Mouse (Mus musculus) hindbrain, embryonic 12.5 days (tissue): ENCODE data around the gene Ly6g5c. TPM values are rescaled to one million over a fixed set of nuclear protein-coding genes. Genes with fewer than 3 reads are reported as not detected.
"Not testable (repeated sequence)": the region's sequence is repeated elsewhere in the genome, so short reads cannot be mapped to it uniquely, and the experiment has no call there.

Experiments
- ATAC-seq: fragments of 200-750 bp; cut with Nextera tagmentation; 2 replicates; pipeline ENCODE4 v1.8.0; 2017; ENCODE audit warnings: moderate TSS enrichment; ENCODE audit not compliant: low FRiP score
- H3K27ac ChIP-seq: fragments of 300-500 bp; sonication (generic); 2 replicates; pipeline ENCODE4 v1.5.1; 2016; ENCODE audit warnings: mild to moderate bottlenecking
- H3K27me3 ChIP-seq: fragments of 300-500 bp; sonication (generic); 2 replicates; pipeline ENCODE4 v1.6.1; 2016; ENCODE audit warnings: mild to moderate bottlenecking
- H3K36me3 ChIP-seq: fragments of 300-500 bp; sonication (generic); 2 replicates; pipeline ENCODE4 v1.6.1; 2016; ENCODE audit warnings: mild to moderate bottlenecking
- H3K4me1 ChIP-seq: fragments of 300-500 bp; sonication (generic); 2 replicates; pipeline ENCODE4 v1.6.1; 2016
- H3K4me2 ChIP-seq: fragments of 300-500 bp; sonication (generic); replicated peaks from 2 replicates; pipeline ENCODE4 v1.6.1; 2016; ENCODE audit warnings: mild to moderate bottlenecking
- H3K4me3 ChIP-seq: fragments of 300-500 bp; sonication (generic); 2 replicates; pipeline ENCODE4 v1.5.1; 2016; ENCODE audit warnings: mild to moderate bottlenecking
- H3K9ac ChIP-seq: fragments of 300-500 bp; sonication (generic); 2 replicates; pipeline ENCODE4 v1.6.1; 2016; ENCODE audit warnings: mild to moderate bottlenecking, moderate library complexity
- H3K9me3 ChIP-seq: fragments of 300-500 bp; sonication (generic); replicated peaks from 2 replicates; pipeline ENCODE4 v1.6.1; 2016; ENCODE audit warnings: mild to moderate bottlenecking
- WGBS: fragments of 180-500 bp; shearing (Covaris S2); methylation state at CpG from one replicate; pipeline ENCODE4 v1.1.7; 2016; 5-methylcytosine and 5-hydroxymethylcytosine counted together
- polyA plus RNA-seq: library from polyadenylated mRNA; unstranded; fragments of >200 nt; fragmentation: Nextera tagmentation; extraction: Ambion mirVana; gene quantifications from 2 replicates; pipeline ENCODE4 v1.2.1, GENCODE M21; 2016

Ly6g5c gene
- polyA plus RNA-seq, 1 experiment from 2014 or later, result not detected

- peak within 1 kb of the TSS; percentile 88 for H3K9ac ChIP-seq
- WGBS, result under 1% methylated on average over 19 of the region's 19 CpGs
- peaks cover 34% of the 10 kb centered on the region for H3K36me3 ChIP-seq
- H3K4me2 ChIP-seq, result peak within 1 kb of the TSS; percentile 97
- H3K9me3 ChIP-seq, result no peaks in the 10 kb centered on the region
- ATAC-seq, result peak; percentile 17; the same call in 1 of the 2 replicates
- peak within 1 kb of the TSS; percentile 91 for H3K27ac ChIP-seq
- no peaks in the 10 kb centered on the region for H3K27me3 ChIP-seq
- peaks cover 30% of the 10 kb centered on the region for H3K4me1 ChIP-seq
- H3K4me3 ChIP-seq, result peak within 1 kb of the TSS; percentile 74
Measured at GRCm38 (mm10) chr17:35121871-35122303, 13.8 kb downstream of the Ly6g5c start, which contains the start of gene Csnk2b. Gene Csnk2b, minus strand, starts transcription at chr17:35122053.

- not testable (repeated sequence) for H3K27me3 ChIP-seq, H3K9ac ChIP-seq, ATAC-seq, H3K4me2 ChIP-seq, H3K27ac ChIP-seq, H3K4me3 ChIP-seq, H3K9me3 ChIP-seq
- Histone ChIP-seq H3K4me1 (peaks cover 40% of the 10 kb centered on the region), H3K36me3 (peaks cover 27% of the 10 kb centered on the region)
- WGBS, result 92% methylated on average over 9 of the region's 9 CpGs
Measured at GRCm38 (mm10) chr17:35123287-35123686, 15.2 kb downstream of the Ly6g5c start.

GRCm38 (mm10) chr17:35124261-35124896 lies 16.3 kb downstream of the Ly6g5c start:
- H3K27ac ChIP-seq, H3K9me3 ChIP-seq, H3K4me3 ChIP-seq, ATAC-seq, H3K4me2 ChIP-seq, H3K27me3 ChIP-seq, H3K9ac ChIP-seq: not testable (repeated sequence)
- Histone ChIP-seq H3K4me1 (peaks cover 47% of the 10 kb centered on the region), H3K36me3 (peaks cover 22% of the 10 kb centered on the region; the same call in 1 of the 2 replicates)
- WGBS, result 90% methylated on average over 12 of the region's 12 CpGs

GRCm38 (mm10) chr17:35125081-35125480 lies 17.0 kb downstream of the Ly6g5c start:
- Histone ChIP-seq H3K9me3 (no peaks in the 10 kb centered on the region), H3K4me3 (no peak overlapping the region), H3K4me2 (no peak overlapping the region), H3K27ac (no peak overlapping the region), H3K4me1 (peaks cover 42% of the 10 kb centered on the region), H3K9ac (no peak overlapping the region), H3K27me3 (no peaks in the 10 kb centered on the region), H3K36me3 (peaks cover 22% of the 10 kb centered on the region; the same call in 1 of the 2 replicates)
- ATAC-seq, result no peak
- 95% methylated on average over 1 of the region's 1 CpGs for WGBS

GRCm38 (mm10) chr17:35125578-35125977 lies 17.5 kb downstream of the Ly6g5c start:
- Histone ChIP-seq H3K27ac (no peak overlapping the region), H3K27me3 (no peaks in the 10 kb centered on the region), H3K4me3 (peak overlapping the region; percentile 56), H3K4me1 (peaks cover 37% of the 10 kb centered on the region), H3K36me3 (peaks cover 22% of the 10 kb centered on the region; the same call in 1 of the 2 replicates), H3K9ac (peak overlapping the region; percentile 81; the same call in 1 of the 2 replicates), H3K4me2 (peak overlapping the region; percentile 62), H3K9me3 (no peaks in the 10 kb centered on the region)
- 32% methylated on average over 6 of the region's 6 CpGs for WGBS
- no peak for ATAC-seq

GRCm38 (mm10) chr17:35126206-35126611 lies 18.1 kb downstream of the Ly6g5c start, which contains the start of gene D17H6S53E:
Gene D17H6S53E, plus strand, starts transcription at chr17:35126373.
- Histone ChIP-seq H3K9ac (peak within 1 kb of the TSS; percentile 81), H3K27ac (peak within 1 kb of the TSS; percentile 49), H3K36me3 (peaks cover 22% of the 10 kb centered on the region; the same call in 1 of the 2 replicates), H3K9me3 (no peaks in the 10 kb centered on the region), H3K4me2 (peak within 1 kb of the TSS; percentile 62), H3K27me3 (no peaks in the 10 kb centered on the region), H3K4me3 (peak within 1 kb of the TSS; percentile 56), H3K4me1 (peaks cover 36% of the 10 kb centered on the region)
- under 1% methylated on average over 36 of the region's 36 CpGs for WGBS
- ATAC-seq, result peak; percentile 39; the same call in 1 of the 2 replicates

GRCm38 (mm10) chr17:35127017-35127416 lies 18.9 kb downstream of the Ly6g5c start:
- peak overlapping the region; percentile 81; the same call in 1 of the 2 replicates for H3K9ac ChIP-seq
- H3K36me3 ChIP-seq, result peaks cover 22% of the 10 kb centered on the region; the same call in 1 of the 2 replicates
- H3K4me1 ChIP-seq, result peaks cover 36% of the 10 kb centered on the region
- no peaks in the 10 kb centered on the region for H3K9me3 ChIP-seq
- WGBS, result 71% methylated on average over 13 of the region's 13 CpGs
- peak overlapping the region; percentile 62 for H3K4me2 ChIP-seq
- ATAC-seq, result no peak
- H3K4me3 ChIP-seq, result peak overlapping the region; percentile 56
- no peaks in the 10 kb centered on the region for H3K27me3 ChIP-seq
- no peak overlapping the region for H3K27ac ChIP-seq

GRCm38 (mm10) chr17:35128996-35129395 lies 20.9 kb downstream of the Ly6g5c start:
- Histone ChIP-seq H3K4me3 (no peak overlapping the region), H3K27ac (no peak overlapping the region), H3K4me2 (no peak overlapping the region), H3K27me3 (no peaks in the 10 kb centered on the region), H3K36me3 (peaks cover 17% of the 10 kb centered on the region; the same call in 1 of the 2 replicates), H3K9me3 (no peaks in the 10 kb centered on the region), H3K4me1 (peaks cover 29% of the 10 kb centered on the region), H3K9ac (peak overlapping the region; percentile 8; the same call in 1 of the 2 replicates)
- WGBS, result 64% methylated on average over 11 of the region's 11 CpGs
- no peak for ATAC-seq

GRCm38 (mm10) chr17:35131038-35131437 lies 23.0 kb downstream of the Ly6g5c start:
- peaks cover 22% of the 10 kb centered on the region for H3K4me1 ChIP-seq
- peaks cover 8% of the 10 kb centered on the region; the same call in 1 of the 2 replicates for H3K36me3 ChIP-seq
- no peak for ATAC-seq
- WGBS, result 90% methylated on average over 8 of the region's 8 CpGs
- H3K4me3 ChIP-seq, result no peak overlapping the region
- no peak overlapping the region for H3K9ac ChIP-seq
- H3K9me3 ChIP-seq, result no peaks in the 10 kb centered on the region
- H3K4me2 ChIP-seq, result no peak overlapping the region
- H3K27me3 ChIP-seq, result no peaks in the 10 kb centered on the region
- H3K27ac ChIP-seq, result no peak overlapping the region

GRCm38 (mm10) chr17:35131500-35132173 lies 23.6 kb downstream of the Ly6g5c start, which contains the start of gene Apom:
Gene Apom, minus strand, starts transcription at chr17:35132050.
- Histone ChIP-seq H3K9me3 (no peaks in the 10 kb centered on the region), H3K4me1 (peaks cover 24% of the 10 kb centered on the region), H3K36me3 (peaks cover 8% of the 10 kb centered on the region; the same call in 1 of the 2 replicates), H3K27ac (no peak within 1 kb of the TSS), H3K27me3 (no peaks in the 10 kb centered on the region), H3K4me2 (no peak within 1 kb of the TSS), H3K4me3 (no peak within 1 kb of the TSS), H3K9ac (no peak within 1 kb of the TSS)
- no peak for ATAC-seq
- 82% methylated on average over 15 of the region's 15 CpGs for WGBS

GRCm38 (mm10) chr17:35132174-35132560 lies 24.1 kb downstream of the Ly6g5c start:
- Histone ChIP-seq H3K9ac (no peak overlapping the region), H3K4me3 (no peak overlapping the region), H3K27me3 (no peaks in the 10 kb centered on the region), H3K4me2 (no peak overlapping the region), H3K36me3 (peaks cover 8% of the 10 kb centered on the region; the same call in 1 of the 2 replicates), H3K4me1 (peaks cover 24% of the 10 kb centered on the region), H3K27ac (no peak overlapping the region), H3K9me3 (no peaks in the 10 kb centered on the region)
- 84% methylated on average over 3 of the region's 3 CpGs for WGBS
- ATAC-seq, result no peak

- no peak overlapping the region for H3K4me2 ChIP-seq
- peaks cover 10% of the 10 kb centered on the region for H3K36me3 ChIP-seq
- peaks cover 24% of the 10 kb centered on the region for H3K4me1 ChIP-seq
- 95% methylated on average over 7 of the region's 7 CpGs for WGBS
- no peak overlapping the region for H3K9ac ChIP-seq
- no peaks in the 10 kb centered on the region for H3K9me3 ChIP-seq
- H3K27me3 ChIP-seq, result no peaks in the 10 kb centered on the region
- H3K4me3 ChIP-seq, result no peak overlapping the region
- no peak for ATAC-seq
- no peak overlapping the region for H3K27ac ChIP-seq
Measured at GRCm38 (mm10) chr17:35133517-35133916, 25.4 kb downstream of the Ly6g5c start.
